Mouse (Mus musculus): Measurements from ENCODE around the gene Gpc6.

Gpc6 gene

GRCm38 (mm10) chr14:117061078-117061477 is 136.0 kb downstream of the Gpc6 start:
- DNase-seq (ENCODE audit: extremely low spot score), result no peak

GRCm38 (mm10) chr14:117061527-117061926 is 136.4 kb downstream of the Gpc6 start:
- peak; percentile 15 for DNase-seq (ENCODE audit: extremely low spot score)

GRCm38 (mm10) chr14:117068179-117068578 is 143.1 kb downstream of the Gpc6 start:
- DNase-seq (ENCODE audit: extremely low spot score), result no peak

GRCm38 (mm10) chr14:117070470-117071085 is 145.5 kb downstream of the Gpc6 start:
- DNase-seq (ENCODE audit: extremely low spot score), result no peak

- DNase-seq (ENCODE audit: extremely low spot score), result no peak
Measured at GRCm38 (mm10) chr14:117093586-117093985, 168.5 kb downstream of the Gpc6 start.

- no peak for DNase-seq (ENCODE audit: extremely low spot score)
Measured at GRCm38 (mm10) chr14:117106900-117107299, 181.8 kb downstream of the Gpc6 start.

GRCm38 (mm10) chr14:117113153-117113552 is 188.0 kb downstream of the Gpc6 start:
- DNase-seq (ENCODE audit: extremely low spot score), result no peak

- DNase-seq (ENCODE audit: extremely low spot score), result no peak
Measured at GRCm38 (mm10) chr14:117122036-117122435, 196.9 kb downstream of the Gpc6 start.

- no peak for DNase-seq (ENCODE audit: extremely low spot score)
Measured at GRCm38 (mm10) chr14:117130334-117130733, 205.2 kb downstream of the Gpc6 start.

- DNase-seq (ENCODE audit: extremely low spot score), result no peak
Measured at GRCm38 (mm10) chr14:117131324-117131723, 206.2 kb downstream of the Gpc6 start.

GRCm38 (mm10) chr14:117141077-117141848 is 216.1 kb downstream of the Gpc6 start:
- DNase-seq (ENCODE audit: extremely low spot score), result no peak

GRCm38 (mm10) chr14:117146089-117146488 is 221.0 kb downstream of the Gpc6 start:
- no peak for DNase-seq (ENCODE audit: extremely low spot score)

GRCm38 (mm10) chr14:117146665-117147064 is 221.6 kb downstream of the Gpc6 start:
- DNase-seq (ENCODE audit: extremely low spot score), result no peak

- no peak for DNase-seq (ENCODE audit: extremely low spot score)
Measured at GRCm38 (mm10) chr14:117151621-117152020, 226.5 kb downstream of the Gpc6 start.

GRCm38 (mm10) chr14:117155884-117156465 is 230.9 kb downstream of the Gpc6 start:
- DNase-seq (ENCODE audit: extremely low spot score), result no peak

GRCm38 (mm10) chr14:117157426-117157825 is 232.3 kb downstream of the Gpc6 start:
- no peak for DNase-seq (ENCODE audit: extremely low spot score)

- no peak for DNase-seq (ENCODE audit: extremely low spot score)
Measured at GRCm38 (mm10) chr14:117166350-117166749, 241.2 kb downstream of the Gpc6 start.

GRCm38 (mm10) chr14:117193364-117193763 is 268.2 kb downstream of the Gpc6 start:
- DNase-seq (ENCODE audit: extremely low spot score), result no peak

- DNase-seq (ENCODE audit: extremely low spot score), result no peak
Measured at GRCm38 (mm10) chr14:117202012-117202411, 276.9 kb downstream of the Gpc6 start.

GRCm38 (mm10) chr14:117203960-117204359 is 278.8 kb downstream of the Gpc6 start:
- no peak for DNase-seq (ENCODE audit: extremely low spot score)

- no peak for DNase-seq (ENCODE audit: extremely low spot score)
Measured at GRCm38 (mm10) chr14:117214373-117214772, 289.3 kb downstream of the Gpc6 start.

- no peak for DNase-seq (ENCODE audit: extremely low spot score)
Measured at GRCm38 (mm10) chr14:117226920-117227319, 301.8 kb downstream of the Gpc6 start.

GRCm38 (mm10) chr14:117230476-117230875 is 305.4 kb downstream of the Gpc6 start:
- no peak for DNase-seq (ENCODE audit: extremely low spot score)

Measured in embryo, embryonic 9.5 days (tissue).